Mouse (Mus musculus) spleen, postnatal 4 days (tissue): ENCODE results near the gene Teddm2.
"Not testable (repeated sequence)": the region's sequence is repeated elsewhere in the genome, so short reads cannot be mapped to it uniquely, and the experiment has no call there.

Experiments used
- DNase-seq, 2 experiments: peaks; one replicate each; pipeline ENCODE4 v3.0.0; 2022; ENCODE audit warnings: low spot score in 2 of 2

The Teddm2 gene

DNA sequence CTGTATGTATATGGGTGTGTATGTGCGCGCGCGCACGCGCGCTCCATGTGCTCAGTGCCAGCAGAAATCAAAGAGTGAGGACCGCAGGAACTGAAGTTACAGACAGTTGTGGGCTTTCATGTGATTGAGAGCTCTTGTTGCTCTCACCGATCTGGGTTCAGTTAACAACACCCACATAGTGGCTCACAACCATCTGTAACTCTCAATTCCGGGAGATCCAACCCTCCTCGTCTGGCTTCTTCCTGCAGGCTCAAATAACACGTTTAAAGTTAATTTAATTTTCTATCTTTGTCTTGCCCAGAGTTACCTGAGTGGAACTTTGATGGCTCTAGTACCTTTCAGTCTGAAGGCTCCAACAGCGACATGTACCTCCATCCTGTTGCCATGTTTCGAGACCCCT lies 4.2 kb upstream of the Teddm2 start:
- DNase-seq: no peak

DNA sequence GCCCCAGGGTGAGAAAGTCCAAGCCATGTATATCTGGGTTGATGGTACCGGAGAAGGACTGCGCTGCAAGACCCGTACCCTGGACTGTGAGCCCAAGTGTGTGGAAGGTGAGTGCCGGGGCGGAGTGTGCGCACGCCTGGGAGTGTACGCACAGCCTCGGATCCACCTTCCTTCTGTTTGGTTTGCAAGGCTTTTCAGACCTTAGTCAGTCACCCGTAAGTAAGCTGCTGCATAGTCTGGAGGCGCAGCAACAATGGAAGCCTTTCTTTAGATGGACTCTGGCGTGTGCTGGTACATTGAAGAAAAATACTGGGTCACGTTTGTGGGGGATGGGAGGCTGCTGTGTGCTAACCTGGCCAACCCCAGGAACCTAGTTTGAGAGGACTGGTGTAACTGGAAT lies 3.0 kb upstream of the Teddm2 start:
- DNase-seq: no peak

DNA sequence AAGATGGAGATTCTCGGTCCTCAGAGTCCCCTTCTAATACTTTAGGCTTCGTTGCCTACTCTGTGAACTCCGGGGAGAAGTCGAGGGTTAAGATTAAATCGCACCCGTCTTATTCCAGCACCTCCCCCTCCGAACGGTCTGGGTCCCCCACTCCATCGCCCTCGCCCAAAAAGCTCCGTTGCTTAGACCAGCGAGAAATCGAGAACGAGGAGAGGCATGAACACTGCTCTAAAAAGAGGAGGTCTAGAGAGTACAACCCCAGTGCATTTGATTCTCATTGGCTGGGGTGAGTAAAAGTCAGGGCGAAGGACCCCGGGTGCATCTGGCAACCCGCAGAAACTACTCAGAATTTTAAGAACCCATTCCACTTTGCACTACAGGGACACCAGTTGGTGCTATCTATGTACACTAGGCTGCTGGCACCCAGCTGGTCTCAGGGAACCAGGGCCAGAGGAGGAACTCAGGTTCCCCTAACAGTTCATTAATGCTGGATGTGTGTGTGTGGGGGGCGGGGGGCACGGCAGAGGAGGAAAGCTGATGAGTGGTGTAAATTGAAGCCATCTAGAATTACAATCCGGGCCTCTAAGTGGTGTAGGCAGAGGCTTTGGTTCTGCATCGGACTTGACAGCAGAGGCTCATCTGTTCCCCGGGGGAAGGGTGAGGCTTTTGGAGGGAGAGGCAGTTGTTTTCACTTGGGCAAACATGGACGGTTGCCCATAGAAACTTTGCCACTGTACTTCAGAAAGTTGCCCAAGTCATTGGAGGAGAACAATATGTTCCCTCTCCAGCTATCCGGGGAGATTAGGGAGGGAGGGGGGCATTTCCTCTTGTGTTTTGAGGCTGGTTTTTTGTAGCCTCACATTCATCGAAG lies 1.1 kb upstream of the Teddm2 start:
- peak; percentile 32 to 73 for DNase-seq

DNA sequence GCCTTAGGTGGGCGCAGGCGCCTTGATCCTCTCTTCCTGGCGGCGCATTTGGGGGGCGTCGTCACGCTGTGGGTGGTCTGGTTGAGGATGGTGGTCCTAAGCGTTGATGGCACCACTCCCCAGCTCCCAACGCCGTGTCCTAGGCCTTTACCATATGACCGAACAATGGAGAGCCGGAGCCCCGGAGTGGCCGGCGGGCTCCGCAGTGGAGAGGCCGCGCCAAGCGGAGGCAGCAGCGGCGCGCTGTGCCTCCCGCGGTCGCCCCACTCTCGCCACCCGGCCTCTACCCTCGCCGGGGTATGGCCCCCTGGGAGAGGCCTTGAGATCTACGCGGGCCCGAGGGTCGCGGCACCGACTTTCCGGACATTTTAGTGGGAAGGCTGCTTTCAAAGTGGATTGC lies 353 bp upstream of the Teddm2 start:
- DNase-seq: peak; percentile 43 to 82

DNA sequence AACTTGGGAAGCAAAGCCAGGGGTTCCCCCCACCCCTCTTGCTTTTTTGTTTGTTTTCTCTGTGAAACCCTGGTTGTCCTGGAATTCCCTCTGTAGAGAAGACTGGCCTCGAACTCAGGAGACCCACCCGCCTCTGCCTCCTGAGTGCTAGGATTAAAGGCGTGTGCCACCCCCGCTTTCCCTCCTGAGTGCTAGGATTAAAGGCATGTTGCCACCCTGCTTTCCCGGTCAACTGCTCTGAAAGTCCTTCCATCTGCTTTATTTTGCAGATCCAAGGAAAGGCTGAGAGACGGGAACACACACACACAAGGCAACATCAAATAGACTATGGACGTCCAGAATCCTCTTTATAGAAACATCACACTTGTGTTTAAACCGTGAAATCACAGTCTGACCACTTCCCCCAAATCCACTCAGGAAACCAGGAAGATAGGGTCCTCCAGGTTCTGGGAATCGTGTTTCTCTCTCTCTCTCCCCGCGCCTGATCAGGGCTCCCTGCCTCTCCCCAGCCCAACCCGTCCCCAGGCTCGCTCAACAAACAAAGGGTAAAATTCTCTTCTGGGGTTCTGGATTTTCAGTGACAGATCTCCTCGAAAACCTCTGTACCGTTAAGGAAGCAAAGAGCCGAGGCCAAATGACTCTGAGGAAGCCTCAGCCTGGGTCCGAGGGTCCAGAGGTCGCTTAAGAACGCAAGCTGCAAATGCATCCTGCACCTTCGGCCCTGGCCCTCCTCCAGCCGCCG lies 868 bp downstream of the Teddm2 start:
- DNase-seq: no peak

DNA sequence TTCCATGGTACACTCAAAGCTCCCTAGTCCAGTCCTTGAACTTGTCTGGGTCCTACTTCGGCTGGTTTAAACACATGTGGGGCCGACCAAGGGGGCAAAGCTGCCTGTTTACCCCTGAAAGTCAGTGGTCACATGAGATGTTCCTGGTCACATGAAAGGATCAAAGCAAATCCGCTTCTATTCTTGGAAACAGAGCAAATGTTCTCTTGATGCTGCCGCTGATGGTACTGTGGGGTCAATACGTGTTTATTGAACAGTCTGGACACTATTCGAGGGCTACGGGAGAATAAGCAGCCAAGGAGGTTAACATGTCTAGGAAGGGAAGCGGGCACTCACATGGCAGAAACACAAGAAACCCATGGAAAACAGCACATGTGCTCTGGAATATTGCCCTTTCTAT lies 2.8 kb downstream of the Teddm2 start:
- DNase-seq: no peak

DNA sequence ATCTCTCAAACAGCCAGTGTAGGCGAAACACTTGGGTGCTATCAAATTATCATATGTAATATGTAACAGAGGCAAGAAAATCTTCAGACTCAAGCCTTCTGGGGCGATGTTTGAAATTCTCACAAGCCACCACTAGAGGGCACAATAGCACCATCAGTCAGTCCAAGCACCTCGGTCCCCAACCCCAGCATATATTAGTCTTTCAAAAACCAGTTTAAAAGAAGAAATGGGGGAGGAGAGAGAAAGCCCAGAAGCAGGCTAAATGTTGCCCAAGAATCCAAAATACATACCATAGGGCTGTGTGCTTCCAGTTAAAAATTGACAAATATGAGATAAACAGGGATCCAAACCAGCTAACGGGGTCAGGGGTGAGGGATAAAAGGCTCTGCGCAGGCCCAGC lies 5.0 kb downstream of the Teddm2 start:
- peak; percentile 69 to 83 for DNase-seq

DNA sequence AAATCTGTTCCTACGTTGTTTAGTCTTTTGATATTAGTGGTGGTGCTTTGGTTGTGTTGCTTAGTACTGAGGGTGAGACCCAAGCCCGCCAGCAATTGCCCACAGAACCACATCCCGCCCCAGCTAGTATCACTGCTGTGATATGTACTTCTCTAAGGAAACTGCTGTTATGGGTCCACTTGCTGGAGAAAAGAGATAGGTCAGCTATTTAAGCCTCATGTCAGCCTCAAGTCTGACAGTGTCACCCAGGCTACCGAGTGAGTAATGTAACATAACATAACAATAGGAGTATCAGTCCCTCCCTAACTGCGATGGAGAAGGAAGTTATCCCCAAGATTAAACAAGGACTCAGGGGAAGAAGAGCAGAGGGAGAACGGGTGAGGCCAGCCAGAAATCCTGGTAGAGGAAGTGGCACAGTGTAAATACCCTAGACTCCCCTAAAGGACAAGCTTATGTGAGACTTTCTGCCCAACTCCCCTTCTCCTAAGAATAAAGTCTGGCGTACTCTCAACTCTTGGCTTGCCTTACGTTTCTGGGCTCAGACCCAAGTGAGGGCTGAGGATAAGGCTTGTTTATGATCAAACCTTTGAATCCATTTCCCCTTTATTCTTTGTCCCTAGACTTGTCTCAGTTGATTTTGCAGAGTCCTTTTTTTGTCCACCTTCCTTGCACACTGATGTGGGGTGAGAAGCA lies 5.7 kb downstream of the Teddm2 start:
- no peak for DNase-seq

DNA sequence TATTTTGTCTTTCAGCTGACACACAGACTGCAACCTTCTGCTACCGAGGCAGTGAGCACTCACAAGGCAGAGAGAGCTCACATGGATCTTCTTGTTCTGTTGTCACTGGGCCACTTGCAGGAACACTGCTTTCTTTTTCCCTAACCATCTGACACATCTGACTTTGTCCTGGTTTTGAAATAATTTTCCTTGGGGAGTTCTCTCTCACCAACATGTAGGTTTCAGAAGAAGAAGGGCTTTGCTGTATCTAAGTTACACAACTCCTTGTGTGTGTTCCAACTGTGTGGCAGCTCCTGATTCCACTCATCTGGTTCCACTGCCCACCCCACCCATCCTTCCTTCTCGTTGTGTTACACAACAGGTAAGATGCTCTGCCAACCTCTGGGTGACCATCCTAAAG lies 6.3 kb downstream of the Teddm2 start:
- DNase-seq: no peak

DNA sequence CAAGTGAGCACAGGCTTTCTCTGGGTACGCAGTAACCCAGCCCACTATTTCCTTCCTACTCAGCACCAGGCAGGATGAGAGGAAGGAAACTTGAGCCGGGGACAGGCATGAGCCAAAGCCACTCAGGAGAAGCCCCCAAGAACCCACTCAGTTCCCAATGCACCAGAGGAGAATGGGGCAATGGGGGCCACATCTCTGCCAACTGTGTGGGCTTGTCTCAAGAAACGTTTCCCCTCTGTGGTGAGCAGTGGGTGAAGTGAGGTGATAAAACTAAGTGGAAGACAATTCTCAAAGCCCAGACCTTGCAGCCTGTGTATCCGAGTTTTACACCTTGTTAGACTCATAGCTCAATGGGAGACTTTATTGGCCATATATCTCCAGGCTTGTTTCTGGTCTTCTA lies 8.6 kb downstream of the Teddm2 start, which contains the start of gene Teddm1a:
Gene Teddm1a, plus strand, starts transcription at position 301 of the 400 bp plus-strand sequence.
- DNase-seq: no peak

DNA sequence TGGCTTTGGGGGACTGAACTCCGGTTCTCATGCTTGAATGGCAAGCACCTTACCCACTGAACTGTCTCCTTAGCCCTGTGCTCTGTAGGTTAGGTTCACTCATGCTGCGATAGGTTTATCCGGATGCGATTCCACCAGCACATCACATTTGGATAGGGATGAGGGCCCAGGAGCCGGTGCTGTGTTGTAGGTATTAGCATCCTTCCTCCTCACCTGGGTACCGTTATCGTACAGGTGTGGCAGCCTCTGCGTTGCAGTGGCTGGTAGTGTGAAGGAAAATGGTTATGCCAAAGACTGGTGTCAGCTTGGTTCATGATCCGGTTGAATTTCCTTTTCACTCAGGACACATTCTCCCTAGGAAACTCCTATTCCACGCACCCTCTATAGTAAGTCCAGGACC lies 9.9 kb downstream of the Teddm2 start:
- DNase-seq: no peak

DNA sequence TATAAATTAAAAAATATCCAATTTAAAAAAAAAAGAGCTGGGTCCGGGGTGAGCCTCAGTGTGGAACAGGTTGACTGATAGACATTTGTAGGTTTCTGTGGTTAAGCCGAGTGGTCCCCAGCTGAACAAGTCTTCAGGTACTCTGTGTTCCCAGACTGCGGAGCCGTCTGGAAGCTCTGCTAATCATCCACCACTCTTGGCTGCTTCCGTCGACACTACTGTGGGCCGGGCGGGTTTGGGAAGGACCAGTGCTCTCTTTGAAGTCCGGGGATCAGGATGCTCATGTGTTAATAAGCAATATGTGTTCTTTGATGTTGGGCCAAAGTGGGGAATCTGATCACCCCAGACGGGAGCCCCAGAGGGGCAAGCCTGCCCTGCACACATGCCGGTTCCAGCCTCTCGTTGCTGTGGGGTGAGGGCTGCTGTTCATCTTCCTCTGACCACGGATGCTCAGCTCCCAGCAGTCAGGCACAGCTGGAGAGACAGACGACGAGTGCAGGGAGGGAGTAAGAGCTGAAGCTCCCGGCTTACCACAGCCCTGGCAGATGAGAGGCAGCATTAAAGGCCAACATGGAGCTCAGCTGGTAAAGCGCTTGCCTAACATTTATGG lies 13.9 kb downstream of the Teddm2 start:
- no peak for DNase-seq

DNA sequence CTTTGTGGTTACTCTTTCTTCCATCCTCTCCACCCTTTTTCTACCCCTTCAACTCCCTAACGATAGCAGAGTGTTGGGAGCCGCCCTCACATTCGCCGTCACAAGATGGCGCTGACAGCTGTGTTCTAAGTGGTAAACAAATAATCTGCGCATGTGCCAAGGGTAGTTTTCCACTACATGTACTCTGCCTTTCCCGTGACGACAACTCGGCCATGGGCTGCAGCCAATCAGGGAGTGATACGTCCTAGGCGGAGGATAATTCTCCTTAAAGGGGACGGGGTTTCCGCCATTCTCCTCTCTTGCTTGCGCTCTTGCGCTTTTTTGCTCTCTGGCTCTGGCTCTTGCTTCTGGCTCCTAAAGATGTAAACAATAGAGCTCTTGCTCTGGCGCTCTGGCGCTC lies 19.6 kb downstream of the Teddm2 start:
- not testable (repeated sequence) for DNase-seq

DNA sequence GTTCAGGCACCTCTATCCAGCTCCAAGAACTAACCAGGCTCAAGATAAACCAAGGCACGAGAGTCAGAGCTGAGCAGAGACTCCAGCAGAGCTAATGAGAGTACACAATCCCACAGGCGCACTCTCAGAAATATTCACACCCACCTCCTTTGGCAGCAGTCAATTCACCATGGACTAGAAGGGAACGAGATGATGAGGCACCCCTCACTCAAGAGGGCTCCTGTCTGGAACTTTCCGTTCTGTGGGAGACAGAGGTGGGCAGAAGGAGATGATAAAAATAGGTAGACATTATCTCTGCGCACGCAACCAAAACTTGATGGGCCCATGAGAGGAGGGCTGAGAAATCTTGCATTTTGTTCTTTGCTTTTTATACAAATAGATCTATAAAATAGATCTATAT lies 26.0 kb downstream of the Teddm2 start, which contains the start of gene Teddm1b:
Gene Teddm1b, plus strand, starts transcription at position 301 of the 400 bp plus-strand sequence.
- DNase-seq: no peak

DNA sequence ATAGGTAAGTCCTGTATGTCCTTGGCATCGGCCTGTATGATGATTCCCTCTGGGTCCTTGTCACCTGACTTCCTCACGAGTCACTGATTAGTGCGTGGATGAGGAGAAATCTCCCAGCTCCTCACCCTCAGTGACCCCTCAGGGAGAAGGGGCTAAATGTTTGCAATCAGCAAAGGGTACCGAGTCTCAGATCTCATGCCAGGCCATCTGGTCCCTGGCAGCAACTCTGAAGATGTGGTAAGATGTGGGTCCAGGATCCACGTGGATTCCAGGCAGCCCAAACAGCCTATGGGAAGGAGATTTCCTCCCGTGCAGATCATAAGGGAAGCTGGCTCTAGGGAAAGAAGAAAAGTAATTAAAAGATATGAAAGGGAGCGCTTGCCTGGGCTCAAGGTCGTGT lies 44.1 kb downstream of the Teddm2 start:
- no peak for DNase-seq

DNA sequence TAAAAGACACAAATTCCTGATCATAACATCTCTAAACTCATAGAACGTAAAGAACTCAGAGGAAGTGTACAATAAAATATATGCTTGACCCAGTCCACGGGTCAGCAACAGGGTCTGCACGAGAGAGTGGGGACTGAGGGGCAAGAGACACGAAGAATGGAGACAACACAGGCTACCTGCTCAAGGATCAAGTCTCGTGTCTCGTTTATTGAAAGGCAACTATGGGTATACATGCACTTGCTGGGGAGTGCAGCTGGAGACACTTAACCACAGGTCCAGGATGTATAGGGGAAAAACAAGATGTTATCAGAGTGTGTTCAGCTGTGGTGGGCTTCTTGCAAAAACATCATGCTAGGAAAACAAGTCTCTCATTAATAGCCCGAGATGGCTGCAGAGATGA lies 47.3 kb downstream of the Teddm2 start:
- not testable (repeated sequence) for DNase-seq

DNA sequence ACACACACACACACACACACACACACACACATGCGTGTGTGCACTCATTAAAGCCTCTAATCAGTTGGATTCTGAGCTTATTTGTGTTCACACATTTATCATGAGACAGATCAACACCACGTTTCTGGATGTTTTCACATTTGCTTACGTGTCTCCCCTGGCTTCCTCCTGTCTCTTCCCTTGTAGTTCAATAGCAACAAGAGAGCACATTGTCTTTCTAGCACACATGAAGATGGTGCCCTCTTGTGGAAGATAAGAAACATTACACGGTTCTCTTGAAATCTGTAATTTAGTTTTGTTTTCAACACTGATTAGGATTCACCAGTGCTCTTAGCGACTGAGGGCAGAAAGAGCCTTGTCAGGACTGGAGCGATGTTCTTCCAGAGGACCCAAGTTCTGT lies 53.2 kb downstream of the Teddm2 start:
- no peak for DNase-seq

DNA sequence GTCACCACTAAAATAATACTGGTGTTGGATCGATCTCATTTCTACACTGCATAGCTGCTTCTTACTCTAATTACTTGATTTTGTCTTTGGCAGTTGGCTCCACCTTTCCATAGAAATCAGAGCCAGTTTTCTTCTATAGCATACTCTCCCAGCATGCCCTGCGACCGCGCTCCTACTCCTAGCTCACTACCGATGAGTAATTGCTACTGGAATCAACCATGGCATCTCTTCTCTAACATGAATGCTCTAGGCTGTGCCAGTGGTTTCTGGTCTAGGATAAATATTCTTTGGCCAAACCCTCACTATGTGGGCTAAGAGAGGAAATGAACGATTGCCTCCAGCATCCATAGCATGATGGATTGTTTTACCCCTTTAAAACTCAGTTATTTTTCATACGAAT lies 53.6 kb downstream of the Teddm2 start:
- no peak for DNase-seq

DNA sequence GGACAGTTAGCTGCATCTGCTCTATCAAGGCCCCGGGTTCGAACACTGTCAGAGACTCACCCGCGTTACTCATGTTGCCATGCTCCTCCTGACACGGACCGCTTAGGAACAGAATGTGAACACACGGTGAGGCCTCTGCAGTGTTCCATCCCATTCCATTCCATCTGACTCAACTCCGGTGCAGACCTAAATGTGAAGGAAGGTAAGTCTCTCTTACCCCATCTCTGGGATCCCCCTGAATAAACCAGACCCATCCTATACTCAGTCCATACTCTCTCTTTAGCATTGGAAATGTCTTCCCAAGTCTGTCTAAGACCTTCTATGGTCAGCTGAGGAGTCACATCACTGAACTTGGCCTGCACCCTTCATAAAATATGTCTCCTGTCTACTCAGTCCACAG lies 56.0 kb downstream of the Teddm2 start, which contains the start of gene Rgsl1:
Gene Rgsl1, minus strand, starts transcription at position 101 of the 400 bp plus-strand sequence.
- DNase-seq: no peak

DNA sequence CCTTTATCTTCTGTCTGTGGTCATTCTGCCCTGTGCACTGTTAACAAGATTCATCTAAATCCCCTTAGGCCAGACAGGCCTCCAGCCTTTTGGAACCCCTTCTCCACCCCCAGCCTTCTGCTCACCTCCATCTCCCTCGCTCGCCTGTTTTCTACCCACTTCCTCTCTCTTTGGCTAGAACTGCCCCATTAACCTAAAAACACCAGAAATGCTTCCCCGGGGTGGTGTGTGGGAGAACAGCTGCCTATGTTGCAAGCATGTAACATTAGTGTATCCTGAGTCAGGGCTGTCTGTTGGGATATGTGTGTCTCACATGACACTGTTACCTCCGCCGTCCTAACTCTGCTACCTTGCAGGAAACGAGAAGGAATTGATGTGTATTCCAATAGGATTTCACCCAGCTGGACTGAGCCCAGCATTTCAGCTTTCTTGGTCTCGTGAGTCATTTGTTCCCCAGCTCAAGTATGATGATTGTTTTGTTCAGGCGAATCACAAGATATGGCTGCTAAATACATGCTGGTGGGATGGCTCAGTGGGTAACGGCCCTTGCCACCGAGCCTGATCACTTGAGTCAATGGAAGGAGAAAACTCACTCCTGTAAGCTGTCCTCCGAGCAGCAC lies 57.8 kb downstream of the Teddm2 start:
- no peak for DNase-seq

DNA sequence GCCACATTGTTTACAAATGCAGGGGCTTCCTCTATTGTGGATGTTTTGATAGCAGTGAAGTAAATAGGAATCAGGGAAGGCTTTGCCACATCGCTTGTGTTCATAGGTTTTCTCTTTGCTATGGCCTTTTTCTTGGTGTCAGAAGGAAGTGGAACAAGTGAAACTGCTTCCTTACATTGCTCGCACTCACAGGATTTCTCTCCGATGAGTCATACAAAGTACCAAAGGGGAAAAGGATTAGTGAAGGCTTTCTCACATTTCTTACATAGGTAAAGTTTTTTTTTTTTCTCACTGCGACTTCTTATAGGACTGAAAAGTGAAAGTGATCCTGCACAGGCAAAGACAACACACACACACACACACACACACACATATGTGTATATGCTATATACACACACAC lies 64.0 kb downstream of the Teddm2 start:
- no peak for DNase-seq
